Mouse (Mus musculus) urinary bladder, postnatal 4 days (tissue): Measurements from ENCODE around the gene Zmynd8.
"Not testable (repeated sequence)": the region's sequence is repeated elsewhere in the genome, so short reads cannot be mapped to it uniquely, and the experiment has no call there.

Source experiments
- DNase-seq, 2 experiments: peaks; one replicate each; pipeline ENCODE4 v3.0.0; 2021 to 2022; ENCODE audit warnings: low spot score in 2 of 2

Zmynd8 gene

DNA sequence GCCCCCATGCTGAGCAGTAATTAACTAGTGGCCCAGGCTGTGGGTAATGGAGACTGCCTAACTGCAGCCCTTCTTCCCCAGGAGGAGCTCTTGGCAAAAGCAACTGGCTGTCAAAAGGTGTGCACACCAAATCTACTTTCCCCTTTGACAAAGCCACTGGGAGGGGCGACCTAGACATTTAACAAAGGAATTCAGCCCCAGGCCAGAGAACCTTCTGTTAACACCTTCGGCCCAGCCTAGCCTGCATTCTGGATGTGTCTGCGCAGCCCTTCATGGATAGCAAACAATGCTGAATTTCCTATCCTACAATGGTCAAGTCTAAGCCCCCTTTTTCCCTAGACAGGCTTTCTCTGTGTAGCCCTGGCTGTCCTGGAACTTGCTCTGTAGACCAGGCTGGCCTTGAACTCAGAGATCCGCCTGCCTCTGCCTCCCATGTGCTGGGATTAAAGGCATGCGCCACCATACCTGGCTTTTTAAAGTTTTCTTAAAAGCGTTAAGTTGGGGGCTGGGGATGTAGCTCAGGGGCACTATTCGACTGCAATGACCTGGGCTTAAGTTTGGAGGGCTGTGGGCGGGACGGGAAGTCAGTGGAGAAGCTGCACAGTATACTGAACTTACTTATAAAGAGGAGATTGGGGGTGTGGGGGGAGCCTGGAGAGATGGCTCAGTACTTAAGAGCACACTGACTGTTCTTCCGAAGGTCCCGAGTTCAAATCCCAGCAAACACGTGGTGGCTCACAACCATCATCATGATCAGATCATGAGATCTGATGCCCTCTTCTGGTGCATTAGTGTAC, 90.4 kb downstream of the Zmynd8 start:
- no peak for DNase-seq

DNA sequence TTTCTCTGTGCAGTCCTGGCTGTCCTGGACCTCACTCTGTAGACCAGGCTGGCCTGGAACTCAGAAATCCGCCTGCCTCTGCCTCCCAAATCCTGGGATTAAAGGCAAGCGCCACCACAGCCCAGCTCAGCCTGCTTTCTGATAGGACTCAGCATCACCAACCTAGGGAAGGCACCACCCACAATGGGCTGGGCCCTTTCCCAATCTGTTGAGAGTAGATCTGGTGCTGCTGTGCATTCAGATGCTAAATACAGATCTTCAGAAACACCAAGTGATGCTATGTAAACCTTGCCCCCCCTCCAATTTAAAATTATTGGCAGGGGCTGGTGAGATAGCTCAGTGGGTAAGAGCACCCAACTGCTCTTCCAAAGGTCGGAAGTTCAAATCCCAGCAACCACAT, 98.6 kb downstream of the Zmynd8 start:
- not testable (repeated sequence) for DNase-seq

DNA sequence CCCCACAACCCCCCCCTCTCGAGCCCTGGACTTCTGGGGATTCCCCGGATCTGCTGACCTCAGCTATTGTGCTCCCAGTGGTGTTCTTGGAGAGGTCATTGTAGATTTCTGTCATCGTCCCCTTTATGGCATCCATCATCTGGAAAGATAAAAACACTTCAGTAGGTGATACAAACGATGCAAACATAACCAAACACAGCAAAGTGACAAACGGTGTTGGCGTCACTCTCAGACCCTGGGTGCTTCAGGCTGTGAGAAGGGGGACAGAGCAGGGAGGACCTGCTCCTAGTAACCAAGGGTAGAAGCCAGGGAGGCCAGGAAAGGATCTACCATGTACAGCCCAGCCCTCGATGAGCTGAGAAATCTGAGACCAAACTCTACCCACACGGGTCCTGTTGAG, 100.9 kb downstream of the Zmynd8 start:
- no peak for DNase-seq

DNA sequence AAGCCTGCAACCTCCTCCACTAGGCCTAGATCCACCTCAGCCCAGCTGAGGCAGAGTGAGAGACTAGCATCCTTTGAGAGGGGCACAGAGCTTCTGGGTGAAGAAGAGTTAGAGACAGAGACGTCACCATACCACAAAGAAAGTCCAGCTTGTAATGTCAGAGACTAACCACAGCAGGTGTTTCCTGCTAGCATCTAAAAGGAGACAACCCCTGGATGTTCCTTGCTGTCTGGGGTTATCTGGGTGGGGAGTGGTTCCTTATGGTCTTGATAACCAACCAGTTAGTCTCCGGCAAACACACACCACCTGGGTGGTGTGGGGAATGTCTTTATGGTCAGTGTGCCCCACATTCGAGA, 105.6 kb downstream of the Zmynd8 start:
- DNase-seq: no peak

DNA sequence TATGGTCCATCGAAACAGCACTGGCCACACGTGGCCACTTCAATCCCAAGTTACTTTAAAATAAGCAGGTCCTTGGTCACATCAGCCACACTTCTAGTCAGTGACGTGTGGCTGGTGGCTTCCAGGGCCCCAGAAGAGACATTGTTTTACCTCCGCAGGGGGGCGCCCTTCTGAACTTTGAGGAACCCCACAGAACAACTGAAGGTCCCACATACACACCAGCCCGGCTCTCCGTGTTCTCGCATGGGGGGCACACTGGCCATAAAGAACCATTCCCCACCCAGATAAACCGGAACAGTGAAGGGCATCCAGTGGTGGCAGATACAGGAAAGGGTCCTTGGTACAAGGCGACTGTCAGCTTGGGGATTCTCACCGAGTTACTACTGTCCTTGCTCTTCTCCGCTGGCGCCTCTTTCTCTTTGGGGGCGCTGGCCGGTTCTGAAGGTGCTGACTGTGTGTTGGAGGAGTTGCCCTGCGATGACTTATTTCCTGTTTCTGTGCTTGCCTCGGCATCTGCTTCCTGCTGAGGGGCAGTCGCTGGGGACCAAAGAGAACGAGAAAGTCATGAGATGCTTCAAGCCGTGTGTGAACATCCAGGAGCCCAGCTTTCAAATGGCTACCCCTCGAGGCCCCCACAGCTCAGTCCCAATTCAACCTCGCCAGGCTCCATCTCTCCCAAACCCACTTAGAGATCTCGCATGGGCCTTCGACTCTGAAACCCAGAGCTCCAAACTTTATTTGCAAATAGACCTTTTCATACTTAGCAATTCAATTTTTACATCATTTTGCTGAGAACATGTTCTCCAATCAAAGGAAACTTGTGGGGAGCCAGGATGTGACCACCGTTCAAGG, 106.2 kb downstream of the Zmynd8 start:
- DNase-seq: no peak

DNA sequence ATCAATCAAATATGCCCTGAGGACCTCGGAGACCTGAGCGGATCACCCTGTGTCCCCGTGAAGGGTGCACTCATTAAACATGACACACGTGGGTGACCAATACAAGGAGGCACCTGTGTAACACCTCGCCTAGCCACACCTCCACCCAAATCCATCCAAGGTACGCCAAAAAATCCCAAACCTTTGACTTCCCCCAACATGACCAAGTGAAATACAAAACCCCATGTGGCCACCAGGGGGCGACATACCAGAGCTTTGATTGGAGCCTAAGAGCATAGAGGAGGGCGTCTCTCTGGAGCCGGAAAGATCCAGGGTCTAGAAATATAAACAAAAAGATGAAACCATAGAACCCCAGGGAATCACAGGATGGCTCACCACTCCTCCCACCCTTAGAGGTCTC, 107.2 kb downstream of the Zmynd8 start:
- no peak for DNase-seq

DNA sequence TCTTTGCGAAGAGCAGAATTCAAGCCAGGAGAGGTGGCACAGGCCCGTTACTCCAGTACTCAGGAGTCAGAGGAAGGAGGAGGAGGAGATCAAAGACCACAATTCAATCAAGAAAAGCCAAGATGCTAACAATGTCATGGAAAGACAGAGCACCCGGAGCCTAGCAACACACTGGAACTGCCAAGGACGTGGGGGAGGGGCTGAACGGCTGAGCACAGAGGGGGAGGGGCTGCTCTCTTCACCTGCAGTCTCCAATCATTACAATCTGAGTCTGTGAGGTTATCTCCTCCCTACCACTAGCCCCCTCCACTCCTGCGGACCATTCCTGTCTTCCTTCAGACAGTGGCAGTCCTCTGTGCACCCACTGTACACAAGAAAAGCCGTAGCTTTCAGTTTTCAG, 107.8 kb downstream of the Zmynd8 start:
- DNase-seq: no peak

DNA sequence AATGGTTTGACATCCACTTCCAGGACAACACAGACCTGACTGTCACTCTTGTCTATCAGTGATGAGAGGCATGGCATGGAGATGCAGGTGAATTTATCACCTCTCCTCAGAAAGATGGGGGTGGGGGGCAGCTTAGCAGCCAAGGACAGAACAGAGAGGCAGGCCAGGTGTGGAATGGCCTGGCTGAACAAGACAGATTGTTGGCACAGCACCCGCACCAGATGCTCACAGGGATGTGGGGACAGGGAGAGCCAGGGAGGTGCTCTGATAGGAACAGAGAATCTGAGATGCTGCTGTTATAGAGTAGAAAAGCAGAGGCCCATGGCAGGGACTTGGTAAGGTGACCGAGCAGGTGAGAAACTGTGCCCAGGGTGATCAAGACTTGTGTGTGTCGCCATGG, 109.1 kb downstream of the Zmynd8 start:
- no peak for DNase-seq

DNA sequence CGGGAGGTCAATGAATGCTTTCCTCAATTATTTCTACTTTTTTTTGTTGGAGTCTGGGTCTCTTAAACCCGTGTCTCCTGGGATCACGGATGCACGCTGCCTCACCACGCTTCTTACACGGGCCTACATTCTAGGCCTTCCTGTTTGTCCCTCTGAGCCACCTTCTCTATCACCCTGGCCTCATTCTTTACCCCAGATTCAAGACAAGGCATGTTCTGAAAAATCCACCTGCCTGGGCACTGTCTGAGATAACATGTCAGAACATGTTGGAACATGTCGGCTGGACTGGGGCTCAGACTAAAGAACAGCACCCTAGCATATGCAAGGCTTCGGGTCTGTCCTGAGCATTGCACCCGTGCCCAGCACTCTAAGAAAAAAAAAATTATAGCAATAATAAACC, 110.0 kb downstream of the Zmynd8 start:
- no peak for DNase-seq

DNA sequence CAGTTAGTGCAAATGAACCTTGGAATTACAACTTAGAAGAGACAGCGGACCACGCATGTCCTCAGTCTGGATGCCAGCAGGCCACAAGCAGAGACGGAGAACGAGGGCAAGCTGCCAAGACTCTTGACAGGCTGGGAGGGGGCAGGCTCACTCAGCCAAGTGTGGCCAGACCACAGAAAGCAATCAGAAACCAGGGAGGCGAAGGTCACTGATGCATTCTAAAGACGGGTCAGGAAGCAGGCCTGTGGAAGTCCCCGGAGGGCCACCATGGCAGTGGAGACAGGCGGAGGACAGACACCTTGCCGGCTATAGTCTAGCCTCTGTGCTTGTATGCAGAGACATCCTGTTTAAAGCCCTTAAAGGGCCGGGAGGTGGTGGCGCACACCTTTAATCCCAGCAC, 110.8 kb downstream of the Zmynd8 start:
- DNase-seq: peak; percentile 48 to 80

DNA sequence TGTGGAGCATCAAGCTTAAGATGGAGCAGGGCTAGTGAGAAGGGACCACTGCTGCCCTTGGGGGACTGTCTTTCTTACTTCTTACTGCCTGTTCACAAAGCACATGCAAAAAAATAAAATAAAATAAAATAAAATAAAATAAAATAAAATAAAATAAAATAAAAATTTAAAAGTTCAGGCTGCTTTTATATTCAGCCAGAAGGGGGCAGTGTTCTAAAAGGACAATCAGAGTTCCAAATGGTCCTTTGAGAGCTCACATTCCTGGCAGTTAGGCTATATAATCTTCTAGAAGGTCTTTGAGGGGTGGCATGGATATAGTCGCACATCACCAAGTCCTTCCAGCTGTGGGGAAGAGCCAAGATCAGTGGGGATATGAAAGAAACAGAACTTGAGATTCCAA, 112.3 kb downstream of the Zmynd8 start:
- no peak for DNase-seq

DNA sequence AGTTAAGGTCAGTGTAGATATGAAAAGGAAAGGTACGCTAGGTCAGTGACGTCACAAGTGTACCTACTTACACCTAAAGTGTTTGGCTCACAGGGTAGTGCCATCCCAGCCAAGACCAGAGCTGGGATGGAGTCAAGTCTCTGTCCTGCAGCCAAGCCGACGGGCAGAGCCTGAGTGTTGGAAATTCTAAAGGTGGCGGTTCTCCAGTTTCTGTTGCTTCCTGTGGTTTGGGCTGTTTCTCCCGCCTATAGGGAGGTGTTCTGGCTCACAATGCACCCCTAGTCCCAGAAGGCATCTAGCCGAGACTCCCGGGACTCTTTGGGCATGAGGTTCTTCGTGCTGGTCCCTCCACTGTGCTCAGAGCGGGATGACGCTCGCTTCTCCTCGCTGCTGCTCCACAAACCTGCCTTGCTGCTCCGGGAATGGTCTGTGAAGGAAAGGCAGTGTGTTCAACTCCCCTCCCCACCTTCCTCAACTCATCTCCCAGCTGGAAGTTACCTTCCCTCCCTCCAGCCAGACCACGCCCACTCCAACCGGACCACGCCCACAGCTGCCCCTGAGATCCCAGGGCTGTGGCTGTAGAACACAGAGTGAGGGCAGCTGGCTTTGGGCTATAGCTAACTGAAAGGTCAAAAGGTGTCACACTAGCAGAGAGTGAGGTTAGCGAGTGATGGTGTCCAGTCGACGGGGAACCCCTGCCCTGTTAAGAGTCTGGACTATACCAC, 113.3 kb downstream of the Zmynd8 start:
- no peak for DNase-seq

DNA sequence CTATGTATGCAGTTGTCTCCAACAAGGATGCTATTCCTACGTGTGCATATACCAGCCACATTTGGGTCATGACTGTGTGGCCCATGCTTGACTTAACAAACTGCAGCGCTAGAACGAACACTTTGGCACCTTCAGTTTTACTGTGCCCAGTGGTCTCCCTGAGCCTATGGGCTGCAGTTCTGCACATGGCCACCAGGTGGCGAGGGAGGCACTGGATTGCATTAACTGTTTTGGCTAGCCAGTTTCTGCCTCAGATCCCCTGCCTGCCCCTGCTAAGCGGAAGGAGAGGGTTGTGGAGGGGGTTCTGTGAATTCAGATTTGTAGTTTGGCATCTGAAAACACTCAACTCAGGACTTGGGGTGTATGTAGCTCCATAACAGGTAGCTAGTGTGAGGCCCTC, 116.5 kb downstream of the Zmynd8 start:
- peak; percentile 65 to 85 for DNase-seq

DNA sequence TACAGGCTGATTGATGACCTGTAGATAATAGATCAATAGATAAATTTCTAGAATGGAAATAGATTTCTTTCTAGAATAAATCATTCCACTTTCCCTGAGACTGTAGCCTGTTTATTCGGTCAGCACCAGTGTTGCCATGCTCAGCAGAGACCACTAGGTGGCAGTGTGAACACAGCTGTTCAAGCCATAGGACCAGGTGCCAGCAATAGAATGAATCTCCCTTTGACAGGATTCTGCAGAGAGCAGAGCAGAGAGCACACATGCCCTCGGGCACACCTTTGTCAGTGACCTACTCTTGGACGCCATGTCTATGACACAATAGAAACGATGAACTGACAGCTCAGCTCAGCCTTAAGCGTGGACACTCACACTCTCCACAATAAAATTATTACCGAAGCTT, 119.9 kb downstream of the Zmynd8 start:
- DNase-seq: peak; percentile 51 to 72

DNA sequence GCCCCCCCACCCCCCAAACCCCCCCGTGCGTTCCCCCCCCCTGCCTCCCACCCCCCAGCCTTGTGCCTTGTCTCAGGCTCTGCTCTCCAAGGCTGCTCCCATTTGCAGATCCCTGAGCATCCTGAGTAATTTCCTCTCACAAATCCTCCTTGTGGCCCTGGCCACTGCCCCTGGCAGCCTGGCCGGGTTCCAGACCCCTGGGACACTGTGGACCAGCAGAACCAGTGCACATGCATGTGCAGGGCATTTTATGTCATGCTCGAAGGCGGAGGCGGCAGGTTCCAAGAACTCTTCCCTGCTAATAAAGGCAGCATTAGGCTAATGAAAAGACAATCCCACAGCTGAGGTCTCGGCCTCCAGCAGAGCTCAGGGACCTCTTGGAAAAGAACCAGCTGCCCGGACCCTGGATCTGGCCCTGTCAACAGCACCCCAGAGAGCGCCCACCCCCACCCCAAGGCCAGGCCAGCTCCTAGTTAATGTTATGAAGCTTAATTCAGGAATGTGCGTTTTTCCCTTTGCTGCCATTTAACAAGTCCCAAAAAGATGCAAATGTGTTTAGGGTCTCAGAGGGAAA, 129.4 kb downstream of the Zmynd8 start:
- no peak for DNase-seq

DNA sequence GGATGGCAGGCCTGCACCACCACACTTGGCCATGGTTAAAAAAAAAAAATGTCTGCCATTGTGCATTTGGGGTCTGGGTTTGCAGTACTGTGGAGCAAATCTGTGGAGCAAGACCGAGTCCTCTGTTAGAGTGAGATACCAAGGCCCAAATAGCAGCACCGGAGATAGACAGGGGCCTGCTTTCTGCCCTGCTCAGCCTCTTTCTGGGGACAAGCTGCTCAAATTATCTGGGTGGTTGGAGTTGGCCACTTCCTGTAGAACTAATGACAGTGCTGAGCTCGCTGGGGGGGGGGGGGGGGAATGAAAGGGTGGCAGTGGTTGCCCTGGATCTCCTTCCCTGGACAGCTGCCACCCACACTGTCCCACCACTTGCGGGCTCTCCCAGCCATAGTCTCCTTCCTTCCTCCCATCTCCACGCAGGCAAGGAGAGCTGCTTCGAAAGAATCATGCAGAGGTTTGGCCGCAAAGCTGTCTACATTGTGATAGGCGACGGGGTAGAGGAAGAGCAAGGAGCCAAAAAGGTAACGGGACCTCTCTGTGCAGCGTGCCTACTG, 129.9 kb downstream of the Zmynd8 start:
- DNase-seq: no peak

DNA sequence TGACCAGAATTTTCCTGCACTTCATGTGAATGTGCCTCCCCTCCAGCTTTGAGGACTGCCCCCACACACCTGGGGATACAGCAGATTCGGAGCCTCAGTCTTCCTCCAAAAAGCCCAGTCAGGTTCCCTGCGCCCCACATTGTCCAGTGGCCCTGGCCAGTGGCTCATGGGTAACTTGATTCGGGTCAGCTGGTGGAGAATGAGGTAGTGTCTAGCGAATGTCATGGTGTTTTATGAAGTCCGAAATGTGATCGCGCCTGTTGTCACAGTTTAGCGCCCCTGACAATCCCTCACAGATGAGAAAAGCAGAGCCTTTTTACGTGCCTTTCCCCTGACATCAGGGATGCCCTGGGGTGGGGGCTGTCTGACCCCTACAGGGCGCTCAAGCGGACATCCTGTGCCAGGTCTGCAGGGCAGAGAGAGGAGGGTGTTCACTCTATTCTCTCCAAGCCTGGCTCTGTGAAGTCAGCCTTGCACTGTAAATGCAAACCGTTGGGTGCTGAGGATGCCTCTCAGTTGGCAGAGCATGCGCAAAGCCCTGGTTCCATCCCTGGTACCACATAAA, 139.3 kb downstream of the Zmynd8 start:
- DNase-seq: no peak

DNA sequence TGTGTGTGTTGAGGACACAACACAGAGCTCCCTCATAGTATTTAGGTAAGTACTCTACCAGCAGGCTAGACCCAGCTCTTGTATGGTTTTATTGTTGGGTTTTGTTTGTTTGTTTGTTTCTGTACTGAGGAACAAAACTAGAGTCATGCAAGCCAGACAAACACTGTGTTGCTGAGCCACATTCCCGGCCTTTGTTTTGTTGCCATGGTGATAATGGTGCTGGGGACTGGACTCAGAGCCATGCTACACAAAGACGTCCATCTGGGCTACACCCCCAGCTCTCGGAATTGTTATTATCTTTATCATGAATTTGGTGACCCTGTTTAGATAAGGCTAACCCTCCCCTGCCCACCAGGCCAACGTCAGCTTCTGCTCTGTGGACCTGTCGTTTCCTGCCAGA, 140.3 kb downstream of the Zmynd8 start:
- no peak for DNase-seq

DNA sequence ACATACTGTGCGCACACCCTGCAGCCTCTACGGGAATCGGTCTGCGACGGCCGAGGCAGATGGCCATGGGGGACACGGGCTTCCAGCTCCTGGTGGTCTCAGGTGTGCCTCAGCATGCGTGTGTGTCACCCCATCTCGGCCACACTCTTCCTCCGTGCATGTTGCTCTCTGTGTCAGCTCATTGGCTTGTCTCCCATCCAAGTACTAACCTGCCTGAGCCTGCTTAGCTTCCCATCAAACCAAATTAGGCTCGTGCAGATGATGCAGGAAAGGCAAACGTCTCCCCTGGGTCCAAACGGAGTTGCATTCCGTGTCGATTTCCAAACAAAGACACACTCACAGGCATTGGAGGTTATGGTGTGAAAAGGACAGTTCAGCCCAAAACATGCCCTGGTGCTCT, 141.0 kb downstream of the Zmynd8 start:
- DNase-seq: no peak

DNA sequence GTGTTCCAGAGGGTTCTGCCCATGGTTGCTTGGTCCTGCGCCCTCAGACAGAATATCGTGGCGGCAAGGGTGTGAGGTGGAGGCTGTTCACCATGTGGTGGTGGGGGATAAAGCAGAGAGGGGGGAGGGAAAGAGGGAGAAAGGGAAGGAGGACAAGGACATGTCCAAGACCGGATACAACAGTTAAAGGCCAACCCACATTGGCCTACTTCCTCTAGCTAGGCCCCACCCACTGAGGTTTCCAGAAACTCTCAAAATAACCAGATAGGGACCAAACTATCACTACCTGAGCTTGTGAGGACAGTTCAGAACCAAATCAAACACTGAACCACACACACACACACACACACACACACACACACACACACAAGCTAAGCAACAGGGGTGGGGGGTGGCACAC, 146.1 kb downstream of the Zmynd8 start:
- no peak for DNase-seq

DNA sequence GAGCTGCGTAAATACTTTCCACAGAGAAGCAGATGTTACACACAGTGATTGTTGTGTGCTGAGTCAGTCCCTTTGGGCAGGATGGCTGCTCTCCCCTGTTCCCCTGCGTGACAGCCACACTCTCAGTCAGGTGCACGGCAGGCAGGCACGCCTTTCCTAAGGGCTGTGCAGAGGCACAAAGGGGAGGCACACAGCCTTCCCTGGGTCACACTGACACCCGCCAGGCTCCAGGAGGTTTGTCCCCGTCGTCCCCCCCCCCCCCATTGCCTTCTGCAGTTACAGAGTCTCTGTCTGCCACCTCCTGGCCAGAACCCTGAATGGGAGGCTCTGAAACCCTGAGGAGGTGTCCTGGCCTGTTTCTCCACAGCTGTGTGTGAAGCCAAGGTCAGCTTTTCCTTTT, 147.7 kb downstream of the Zmynd8 start:
- no peak for DNase-seq

DNA sequence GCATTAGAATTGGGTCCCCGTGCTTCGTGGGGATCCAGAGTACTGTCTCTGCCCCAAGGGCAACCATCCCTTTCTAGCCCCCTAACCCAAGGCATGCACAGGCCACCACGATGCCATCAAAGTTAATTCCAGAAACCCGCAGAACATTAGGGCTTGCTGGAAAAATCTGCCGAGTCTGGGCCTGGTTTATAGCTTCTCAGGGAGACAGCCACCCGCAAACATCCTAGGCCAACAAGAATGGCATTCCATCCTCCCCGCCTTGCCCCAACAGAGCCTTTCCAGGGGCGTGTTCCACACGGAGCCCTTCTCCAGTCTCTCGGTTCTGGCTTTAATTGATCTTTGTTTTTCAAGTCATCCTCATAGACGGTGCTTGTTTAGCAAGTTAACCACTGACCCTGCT, 150.4 kb downstream of the Zmynd8 start:
- DNase-seq: no peak
